Mouse (Mus musculus): ENCODE results near the gene Myo7a.

GRCm38 (mm10) chr7:98108636-98109430, 10.5 kb downstream of the Myo7a start:
- TF ChIP-seq CTCF (IDR thresholded peaks at IDR 0.05; ENCODE audit: insufficient read depth, low read depth, low read length) (no peak), POLR2A (IDR thresholded peaks at IDR 0.05; ENCODE audit: insufficient read depth, low read depth, low read length) (no peak)
